Mouse (Mus musculus): ENCODE measurements at regions not wholly inside any gene's neighbourhood (a gene's known extent, or its start where the extent isn't known, plus 50 kb on each side); places are given as distances from the start of the nearest gene placed in this dataset.

- WGBS, result 18% methylated on average over 7 of the region's 7 CpGs
- H3K4me1 ChIP-seq (ENCODE audit: control insufficient read depth, insufficient read depth, low read length), result peaks cover 5% of the 10 kb centered on the region
- TF ChIP-seq CTCF (IDR thresholded peaks at IDR 0.05; ENCODE audit: insufficient read depth, low read depth, low read length) (no peak), POLR2A (IDR thresholded peaks at IDR 0.05; ENCODE audit: insufficient read depth, low read depth, low read length) (no peak)
- H3K27ac ChIP-seq (ENCODE audit: insufficient read depth, low read depth, low read length), result no peak overlapping the region
- no peak overlapping the region for H3K4me3 ChIP-seq (ENCODE audit: insufficient read depth, low read depth, low read length)
Observed at GRCm38 (mm10) chr9:83326437-83327086, 114.4 kb downstream of the Lca5 start.

DNA sequence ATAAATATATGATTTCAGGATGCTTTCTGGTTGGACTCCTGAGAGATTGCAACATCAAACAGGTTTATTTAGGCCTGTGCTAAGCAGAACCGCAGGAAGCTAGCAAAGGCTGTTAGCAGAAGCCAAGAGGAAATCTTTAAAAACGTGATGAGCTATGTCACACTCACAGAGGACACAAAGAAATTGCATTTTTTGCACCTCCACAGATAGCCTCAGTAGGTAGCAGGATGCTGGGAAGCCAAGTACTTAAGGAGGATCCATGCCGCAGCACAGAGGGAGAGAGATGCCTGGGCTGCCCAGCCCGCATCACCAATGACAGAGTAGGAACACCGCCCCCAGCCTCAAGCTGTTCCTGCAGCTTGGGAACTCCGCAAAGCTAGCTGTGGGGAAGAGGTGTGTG is 115.0 kb downstream of the Lca5 start:
- no peak for TF ChIP-seq CTCF (IDR thresholded peaks at IDR 0.05; ENCODE audit: insufficient read depth, low read depth, low read length)
- TF ChIP-seq POLR2A (IDR thresholded peaks at IDR 0.05; ENCODE audit: insufficient read depth, low read depth, low read length), result no peak
- Histone ChIP-seq H3K4me1 (ENCODE audit: control insufficient read depth, insufficient read depth, low read length) (peaks cover 5% of the 10 kb centered on the region), H3K4me3 (ENCODE audit: insufficient read depth, low read depth, low read length) (no peak overlapping the region), H3K27ac (ENCODE audit: insufficient read depth, low read depth, low read length) (0 out of 2 replicates have a peak overlapping the region, but pooled peaks have one; percentile 2)
- 10% methylated on average over 6 of the region's 6 CpGs for WGBS

DNA sequence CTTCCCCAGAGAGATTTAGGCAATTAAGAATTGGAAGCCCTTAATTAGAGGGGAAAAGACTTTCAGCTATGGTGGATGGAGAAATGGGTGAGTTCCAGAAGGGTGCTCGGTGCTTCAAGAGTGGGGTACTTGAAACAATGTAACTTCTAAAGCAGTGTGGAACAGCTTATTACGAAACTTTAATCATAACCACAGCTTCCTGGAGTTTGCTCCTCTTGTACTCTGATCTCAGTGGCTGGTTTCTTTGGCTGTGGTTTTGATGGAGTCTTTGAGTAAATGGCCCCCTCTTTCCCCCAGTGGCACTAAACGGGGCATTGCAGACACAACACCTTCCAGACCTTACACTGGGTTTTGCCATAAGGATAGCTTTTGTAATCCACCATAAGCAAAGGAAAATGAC is 116.6 kb downstream of the Lca5 start:
- 71% methylated on average over 3 of the region's 3 CpGs for WGBS
- peaks cover 8% of the 10 kb centered on the region for H3K4me1 ChIP-seq (ENCODE audit: control insufficient read depth, insufficient read depth, low read length)
- H3K4me3 ChIP-seq (ENCODE audit: insufficient read depth, low read depth, low read length), result no peak overlapping the region
- TF ChIP-seq CTCF (IDR thresholded peaks at IDR 0.05; ENCODE audit: insufficient read depth, low read depth, low read length) (no peak), POLR2A (IDR thresholded peaks at IDR 0.05; ENCODE audit: insufficient read depth, low read depth, low read length) (no peak)
- no peak overlapping the region for H3K27ac ChIP-seq (ENCODE audit: insufficient read depth, low read depth, low read length)

DNA sequence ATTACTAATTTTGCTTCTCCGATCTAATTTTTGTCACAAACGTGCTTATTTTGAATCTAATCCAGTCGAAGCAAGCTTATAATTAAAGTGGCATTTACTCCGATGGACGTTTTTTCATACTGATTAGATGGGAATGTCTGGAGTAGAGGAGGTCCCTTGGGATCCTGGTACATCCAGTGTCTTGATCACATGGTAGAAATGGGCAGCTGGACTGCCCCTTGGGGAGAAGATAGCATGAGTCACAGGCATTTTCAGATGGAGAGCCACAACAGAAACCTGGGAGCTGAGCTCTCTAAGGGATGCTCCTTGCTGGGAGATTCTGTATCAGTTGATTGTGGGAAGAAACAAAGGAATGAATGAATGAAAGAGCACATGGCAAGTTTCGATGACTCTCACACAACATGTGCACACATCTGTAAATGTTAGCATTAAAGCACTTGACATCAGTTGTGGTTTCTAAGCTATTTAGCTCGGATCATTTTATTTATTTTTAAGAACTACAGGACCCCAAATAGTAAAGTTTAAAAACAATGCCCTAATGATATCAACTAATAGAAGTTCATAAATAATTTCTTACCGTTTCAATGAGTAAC is 117.8 kb downstream of the Lca5 start:
- H3K27ac ChIP-seq (ENCODE audit: insufficient read depth, low read depth, low read length), result no peak overlapping the region
- H3K4me3 ChIP-seq (ENCODE audit: insufficient read depth, low read depth, low read length), result no peak overlapping the region
- WGBS, result 49% methylated on average over 8 of the region's 8 CpGs
- no peak for TF ChIP-seq POLR2A (IDR thresholded peaks at IDR 0.05; ENCODE audit: insufficient read depth, low read depth, low read length)
- no peak for TF ChIP-seq CTCF (IDR thresholded peaks at IDR 0.05; ENCODE audit: insufficient read depth, low read depth, low read length)
- peaks cover 8% of the 10 kb centered on the region for H3K4me1 ChIP-seq (ENCODE audit: control insufficient read depth, insufficient read depth, low read length)

DNA sequence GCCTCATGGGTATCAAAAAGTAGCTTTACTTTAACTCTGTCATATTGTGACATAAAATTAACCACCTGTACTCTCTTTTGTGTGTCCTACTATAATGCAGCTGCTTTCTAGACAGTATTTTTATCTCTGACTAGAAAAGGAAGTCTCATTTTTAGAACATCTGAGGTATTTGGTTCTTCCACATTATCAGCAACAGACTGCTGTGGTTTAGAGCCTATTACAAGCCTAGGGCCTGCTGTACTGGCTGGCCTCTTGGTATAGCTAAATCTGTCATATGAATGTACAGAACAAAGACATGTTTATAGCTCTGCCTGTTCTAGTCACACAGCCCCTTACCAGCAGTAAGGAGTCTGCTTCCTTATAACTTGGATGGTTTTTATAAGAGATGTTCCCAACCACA is 119.1 kb downstream of the Lca5 start:
- Histone ChIP-seq H3K4me1 (ENCODE audit: control insufficient read depth, insufficient read depth, low read length) (peaks cover 8% of the 10 kb centered on the region), H3K27ac (ENCODE audit: insufficient read depth, low read depth, low read length) (no peak overlapping the region)

GRCm38 (mm10) chr9:83320834-83321233 is 120.1 kb downstream of the Lca5 start:
- WGBS, result 64% methylated on average over 4 of the region's 4 CpGs
- no peak for TF ChIP-seq CTCF (IDR thresholded peaks at IDR 0.05; ENCODE audit: insufficient read depth, low read depth, low read length)
- no peak for TF ChIP-seq POLR2A (IDR thresholded peaks at IDR 0.05; ENCODE audit: insufficient read depth, low read depth, low read length)
- Histone ChIP-seq H3K27ac (ENCODE audit: insufficient read depth, low read depth, low read length) (no peak overlapping the region), H3K4me3 (ENCODE audit: insufficient read depth, low read depth, low read length) (no peak overlapping the region), H3K4me1 (ENCODE audit: control insufficient read depth, insufficient read depth, low read length) (peaks cover 2% of the 10 kb centered on the region; the same call in 1 of the 2 replicates)

More for the DNA sequence above, 119.1 kb downstream of the Lca5 start:
- TF ChIP-seq POLR2A (IDR thresholded peaks at IDR 0.05; ENCODE audit: insufficient read depth, low read depth, low read length), result no peak
- no peak for TF ChIP-seq CTCF (IDR thresholded peaks at IDR 0.05; ENCODE audit: insufficient read depth, low read depth, low read length)
- H3K4me3 ChIP-seq (ENCODE audit: insufficient read depth, low read depth, low read length), result no peak overlapping the region

DNA sequence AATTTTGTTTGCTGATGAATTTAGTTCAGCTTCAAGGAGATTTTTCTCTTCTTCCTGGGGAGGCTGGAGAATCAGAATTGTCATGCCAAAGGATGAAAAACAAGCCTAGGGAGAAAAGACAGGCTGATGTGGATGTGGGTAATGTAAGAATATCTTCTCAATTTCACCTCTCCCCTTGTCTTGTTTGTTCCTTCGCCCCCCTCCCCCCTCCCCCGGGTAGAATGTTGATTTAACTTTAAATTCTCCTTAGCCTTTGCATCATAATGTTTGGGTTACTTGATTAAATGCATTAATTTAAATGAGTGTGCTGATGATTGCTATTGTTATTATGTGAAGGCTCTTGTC is 124.1 kb downstream of the Lca5 start:
- H3K4me1 ChIP-seq (ENCODE audit: control insufficient read depth, insufficient read depth, low read length), result peaks cover 2% of the 10 kb centered on the region; the same call in 1 of the 2 replicates
- no peak for TF ChIP-seq POLR2A (IDR thresholded peaks at IDR 0.05; ENCODE audit: insufficient read depth, low read depth, low read length)
- TF ChIP-seq CTCF (IDR thresholded peaks at IDR 0.05; ENCODE audit: insufficient read depth, low read depth, low read length), result no peak
- WGBS, result 12% methylated on average over 2 of the region's 2 CpGs
- H3K27ac ChIP-seq (ENCODE audit: insufficient read depth, low read depth, low read length), result no peak overlapping the region; the same call in 1 of the 2 replicates
- H3K4me3 ChIP-seq (ENCODE audit: insufficient read depth, low read depth, low read length), result no peak overlapping the region

DNA sequence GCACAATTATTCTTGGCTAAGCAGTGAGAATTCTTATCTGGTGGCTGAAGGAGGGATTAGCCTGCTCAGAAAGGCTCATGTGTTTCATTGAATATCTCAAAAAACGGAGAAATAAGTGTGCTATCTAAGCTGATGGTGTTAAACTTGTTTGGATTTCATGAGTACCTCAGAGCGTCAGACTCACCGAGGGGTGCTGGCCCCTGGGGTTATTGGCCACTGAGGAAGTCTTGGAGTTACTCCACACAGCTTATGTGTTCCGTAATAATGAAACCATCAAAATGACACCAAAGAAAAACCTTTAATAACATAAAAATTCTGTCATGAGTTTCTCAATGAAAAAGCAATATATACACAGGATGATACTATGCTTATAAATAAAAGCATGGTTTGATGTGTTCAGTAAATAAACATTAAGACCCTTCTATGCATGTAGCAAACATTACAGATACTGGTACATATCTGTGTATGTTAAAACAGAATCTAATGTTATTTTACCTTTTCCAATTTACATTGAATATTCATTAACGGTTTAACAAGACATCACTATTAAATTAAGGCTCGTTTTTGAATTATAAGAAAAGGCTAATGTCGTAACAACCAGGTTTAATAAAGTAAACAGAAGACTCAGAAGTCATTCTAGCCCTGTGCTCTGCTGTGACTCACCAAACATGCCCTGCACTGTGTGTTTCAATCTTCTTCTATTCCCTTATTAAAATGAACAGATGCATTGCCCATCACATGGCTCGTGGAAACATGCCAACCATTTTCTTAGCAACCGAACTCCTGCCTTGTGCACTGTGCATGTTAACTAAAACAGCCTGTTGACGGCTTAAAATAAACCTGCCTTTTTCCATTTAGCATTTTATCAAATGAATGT is 124.7 kb downstream of the Lca5 start:
- TF ChIP-seq POLR2A (IDR thresholded peaks at IDR 0.05; ENCODE audit: insufficient read depth, low read depth, low read length) (no peak), CTCF (IDR thresholded peaks at IDR 0.05; ENCODE audit: insufficient read depth, low read depth, low read length) (no peak)
- H3K27ac ChIP-seq (ENCODE audit: insufficient read depth, low read depth, low read length), result no peak overlapping the region; the same call in 1 of the 2 replicates
- peaks cover 2% of the 10 kb centered on the region; the same call in 1 of the 2 replicates for H3K4me1 ChIP-seq (ENCODE audit: control insufficient read depth, insufficient read depth, low read length)
- H3K4me3 ChIP-seq (ENCODE audit: insufficient read depth, low read depth, low read length), result no peak overlapping the region
- 38% methylated on average over 10 of the region's 10 CpGs for WGBS

GRCm38 (mm10) chr9:83308771-83309170 is 132.2 kb downstream of the Lca5 start:
- Histone ChIP-seq H3K4me3 (ENCODE audit: insufficient read depth, low read depth, low read length) (no peak overlapping the region), H3K4me1 (ENCODE audit: control insufficient read depth, insufficient read depth, low read length) (no peaks in the 10 kb centered on the region), H3K27ac (ENCODE audit: insufficient read depth, low read depth, low read length) (no peak overlapping the region)
- TF ChIP-seq CTCF (IDR thresholded peaks at IDR 0.05; ENCODE audit: insufficient read depth, low read depth, low read length) (no peak), POLR2A (IDR thresholded peaks at IDR 0.05; ENCODE audit: insufficient read depth, low read depth, low read length) (no peak)
- WGBS, result 90% methylated on average over 4 of the region's 4 CpGs

All from olfactory bulb, adult 2 months (tissue).